Mouse (Mus musculus): ENCODE measurements at regions not wholly inside any gene's neighbourhood (a gene's known extent, or its start where the extent isn't known, plus 50 kb on each side); places are given as distances from the start of the nearest gene placed in this dataset.

- DNase-seq (ENCODE audit: low spot score), result no peak
Measured at GRCm38 (mm10) chr14:71432364-71432763, 832.7 kb upstream of the Fam160b2 start.
